Mouse (Mus musculus) forebrain, postnatal 0 days (tissue): ENCODE results near the gene Iqschfp. TPM values are rescaled to one million over a fixed set of nuclear protein-coding genes. Genes with fewer than 3 reads are reported as not detected.
"Not testable (repeated sequence)": the region's sequence is repeated elsewhere in the genome, so short reads cannot be mapped to it uniquely, and the experiment has no call there.

Experiments
- ATAC-seq: fragments of 200-750 bp; cut with Nextera tagmentation; 2 replicates; pipeline ENCODE4 v1.8.0; 2017; ENCODE audit warnings: mild to moderate bottlenecking, moderate library complexity
- DNase-seq: peaks from one replicate; pipeline ENCODE4 v3.0.0-alpha.2; 2015
- H3K27ac ChIP-seq: fragments of 300-500 bp; sonication (generic); 2 replicates; pipeline ENCODE4 v1.5.1; 2014; ENCODE audit warnings: low read depth, mild to moderate bottlenecking, antibody characterized with exemption, low read length, moderate library complexity, mixed read lengths
- H3K27me3 ChIP-seq: fragments of 300-500 bp; sonication (generic); 2 replicates; pipeline ENCODE4 v1.6.1; 2014; ENCODE audit warnings: mild to moderate bottlenecking, low read length, mixed read lengths; ENCODE audit not compliant: insufficient read depth
- H3K36me3 ChIP-seq: fragments of 300-500 bp; sonication (generic); 2 replicates; pipeline ENCODE4 v1.6.1; 2014; ENCODE audit warnings: mild to moderate bottlenecking, moderate library complexity; ENCODE audit not compliant: insufficient read depth
- H3K4me1 ChIP-seq: fragments of 300-500 bp; sonication (generic); 2 replicates; pipeline ENCODE4 v1.6.1; 2014; ENCODE audit warnings: antibody characterized with exemption; ENCODE audit not compliant: insufficient read depth
- H3K4me2 ChIP-seq: fragments of 300-500 bp; sonication (generic); 2 replicates; pipeline ENCODE4 v1.6.1; 2014; ENCODE audit warnings: low read depth, mild to moderate bottlenecking, moderate library complexity
- H3K4me3 ChIP-seq: fragments of 300-500 bp; sonication (generic); 2 replicates; pipeline ENCODE4 v1.5.1; 2014; ENCODE audit warnings: low read depth, low read length, mixed read lengths
- H3K9ac ChIP-seq: fragments of 300-500 bp; sonication (generic); 2 replicates; pipeline ENCODE4 v1.6.1; 2014; ENCODE audit warnings: mild to moderate bottlenecking
- H3K9me3 ChIP-seq: fragments of 300-500 bp; sonication (generic); 2 replicates; pipeline ENCODE4 v1.6.1; 2016; ENCODE audit warnings: low read length
- CTCF ChIP-seq: sonication (generic); IDR thresholded peaks from 2 replicates; pipeline ENCODE4 v1.5.1; 2016; ENCODE audit warnings: antibody characterized with exemption, control low read depth, low read depth
- WGBS: fragments of 180-500 bp; shearing (Covaris S2); extraction: QIAGEN DNeasy Blood & Tissue Kit; methylation state at CpG from one replicate; pipeline ENCODE4 v1.1.7; 2014; 5-methylcytosine and 5-hydroxymethylcytosine counted together
- polyA plus RNA-seq: library from polyadenylated mRNA; unstranded; fragments of >200 nt; fragmentation: Nextera tagmentation; extraction: Ambion mirVana; gene quantifications from 2 replicates; pipeline ENCODE4 v1.2.1, GENCODE M21; 2015
- total RNA-seq: library from RNA; depleted of rRNA; stranded (reverse); fragments of >200 nt; gene quantifications from 2 replicates; pipeline ENCODE4 v1.2.3, GENCODE M21; 2014

Iqschfp gene
- total and polyA plus RNA-seq, 2 experiments from 2014 or later = 6.6 to 8.8 TPM

- 17% methylated on average over 9 of the region's 9 CpGs for WGBS
- peak; percentile 83 for DNase-seq
- H3K27ac ChIP-seq = no peak overlapping the region
- TF ChIP-seq CTCF = peak; percentile 24
- no peak overlapping the region for H3K4me2 ChIP-seq
- H3K4me1 ChIP-seq = peaks cover 5% of the 10 kb centered on the region; the same call in 1 of the 2 replicates
- no peak overlapping the region for H3K4me3 ChIP-seq
- H3K9ac ChIP-seq = no peak overlapping the region
- no peaks in the 10 kb centered on the region for H3K36me3 ChIP-seq
- H3K9me3 ChIP-seq = no peaks in the 10 kb centered on the region
- peak; percentile 91 for ATAC-seq
- no peaks in the 10 kb centered on the region for H3K27me3 ChIP-seq
Measured at GRCm38 (mm10) chr3:68071395-68072386, 179.7 kb downstream of the Iqschfp start.

- TF ChIP-seq CTCF = no peak
- Histone ChIP-seq H3K4me3 (no peak overlapping the region), H3K4me2 (no peak overlapping the region), H3K27ac (no peak overlapping the region), H3K9me3 (no peaks in the 10 kb centered on the region), H3K9ac (no peak overlapping the region), H3K27me3 (no peaks in the 10 kb centered on the region), H3K4me1 (peaks cover 2% of the 10 kb centered on the region; the same call in 1 of the 2 replicates), H3K36me3 (no peaks in the 10 kb centered on the region)
- 63% methylated on average over 4 of the region's 4 CpGs for WGBS
- ATAC-seq (no peak), DNase-seq (no peak)
Measured at GRCm38 (mm10) chr3:68077406-68077805, 185.4 kb downstream of the Iqschfp start.

- peak; percentile 74 for ATAC-seq
- no peak overlapping the region for H3K4me3 ChIP-seq
- no peak overlapping the region for H3K27ac ChIP-seq
- DNase-seq = no peak
- WGBS = 60% methylated on average over 2 of the region's 2 CpGs
- no peak for TF ChIP-seq CTCF
- no peak overlapping the region for H3K4me2 ChIP-seq
- H3K9ac ChIP-seq = no peak overlapping the region
- H3K4me1 ChIP-seq = no peaks in the 10 kb centered on the region
- H3K9me3 ChIP-seq = no peaks in the 10 kb centered on the region
- no peaks in the 10 kb centered on the region for H3K27me3 ChIP-seq
- no peaks in the 10 kb centered on the region for H3K36me3 ChIP-seq
Measured at GRCm38 (mm10) chr3:68085024-68085423, 193.0 kb downstream of the Iqschfp start.

- 76% methylated on average over 4 of the region's 4 CpGs for WGBS
- no peak for ATAC-seq
- Histone ChIP-seq H3K36me3 (no peaks in the 10 kb centered on the region), H3K4me2 (no peak overlapping the region), H3K27me3 (no peaks in the 10 kb centered on the region), H3K9ac (no peak overlapping the region), H3K27ac (no peak overlapping the region), H3K4me1 (no peaks in the 10 kb centered on the region), H3K4me3 (no peak overlapping the region), H3K9me3 (no peaks in the 10 kb centered on the region)
- no peak for TF ChIP-seq CTCF
- DNase-seq = no peak
Measured at GRCm38 (mm10) chr3:68092108-68092507, 200.1 kb downstream of the Iqschfp start.

- Histone ChIP-seq H3K4me1 (no peaks in the 10 kb centered on the region), H3K27me3 (no peaks in the 10 kb centered on the region), H3K4me3 (no peak overlapping the region), H3K9ac (no peak overlapping the region), H3K27ac (no peak overlapping the region), H3K4me2 (no peak overlapping the region), H3K9me3 (no peaks in the 10 kb centered on the region), H3K36me3 (no peaks in the 10 kb centered on the region)
- ATAC-seq = peak; percentile 75; the same call in 1 of the 2 replicates
- WGBS = 27% methylated on average over 4 of the region's 4 CpGs
- peak; percentile 54 for DNase-seq
- TF ChIP-seq CTCF = no peak
Measured at GRCm38 (mm10) chr3:68096724-68097431, 204.8 kb downstream of the Iqschfp start.

- not testable (repeated sequence) for H3K4me1 ChIP-seq, H3K4me3 ChIP-seq, H3K27me3 ChIP-seq, H3K9ac ChIP-seq, H3K36me3 ChIP-seq, DNase-seq, H3K9me3 ChIP-seq, ATAC-seq, H3K27ac ChIP-seq, H3K4me2 ChIP-seq
- WGBS = 82% methylated on average over 6 of the region's 6 CpGs
Measured at GRCm38 (mm10) chr3:68099561-68099960, 207.5 kb downstream of the Iqschfp start.

GRCm38 (mm10) chr3:68101343-68101742 lies 209.3 kb downstream of the Iqschfp start:
- no peak overlapping the region for H3K27ac ChIP-seq
- no peaks in the 10 kb centered on the region for H3K36me3 ChIP-seq
- H3K4me1 ChIP-seq = no peaks in the 10 kb centered on the region
- H3K9ac ChIP-seq = no peak overlapping the region
- DNase-seq (peak; percentile 19), ATAC-seq (no peak)
- 60% methylated on average over 4 of the region's 4 CpGs for WGBS
- no peak overlapping the region for H3K4me3 ChIP-seq
- H3K27me3 ChIP-seq = no peaks in the 10 kb centered on the region
- no peaks in the 10 kb centered on the region for H3K9me3 ChIP-seq
- TF ChIP-seq CTCF = no peak
- no peak overlapping the region for H3K4me2 ChIP-seq
